Mouse (Mus musculus) gastrocnemius, postnatal 25 days (tissue): Measurements from ENCODE around the gene Wdr35. TPM values are rescaled to one million over a fixed set of nuclear protein-coding genes. Genes with fewer than 3 reads are reported as not detected.

ENCODE experiments used
- DNase-seq: peaks from one replicate; pipeline ENCODE4 v3.0.0; 2022
- total RNA-seq, 2 experiments: library from RNA; stranded (reverse); gene quantifications; 1 replicate in 1 of 2; 2 replicates in 1 of 2; pipeline ENCODE4 v1.2.3; 2021

The Wdr35 gene
- total RNA-seq, 2 experiments from 2014 or later: 9.2 to 9.7 TPM

DNA sequence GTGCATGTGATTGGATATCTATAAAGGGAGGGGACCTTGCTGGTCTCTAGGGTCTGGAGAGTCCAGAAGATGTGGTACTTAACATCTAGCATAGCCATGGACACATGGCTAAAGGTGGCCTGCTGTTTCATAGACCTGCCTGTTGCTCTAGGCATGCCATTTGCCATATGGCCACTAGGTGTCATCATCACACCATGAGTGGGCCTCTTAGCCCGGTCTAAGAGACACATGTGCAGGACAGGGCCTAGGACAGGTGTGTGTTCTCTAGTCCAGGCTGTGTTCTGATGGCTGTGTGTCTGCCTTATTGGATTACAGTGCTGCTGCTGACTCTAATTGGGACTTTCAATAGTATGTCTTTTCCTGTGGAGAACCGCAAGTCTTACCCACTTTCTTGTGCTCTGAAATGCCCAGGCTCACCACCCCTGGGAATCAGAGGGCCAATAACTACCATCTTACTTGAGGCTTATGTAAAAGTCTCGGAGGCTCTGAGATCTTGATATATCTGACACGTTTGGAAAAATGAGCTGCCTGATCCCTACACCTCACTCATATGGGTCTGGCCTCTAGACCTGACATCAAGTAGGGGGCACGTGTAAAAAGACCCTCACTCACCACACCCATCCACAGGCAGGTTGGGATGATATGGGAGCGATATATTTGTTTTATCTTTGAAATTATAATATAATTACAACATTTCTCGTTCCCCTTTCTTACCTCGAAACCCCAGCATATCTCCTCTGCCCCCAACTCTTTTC, 78.6 kb downstream of the Wdr35 start:
- peak; percentile 57 for DNase-seq

DNA sequence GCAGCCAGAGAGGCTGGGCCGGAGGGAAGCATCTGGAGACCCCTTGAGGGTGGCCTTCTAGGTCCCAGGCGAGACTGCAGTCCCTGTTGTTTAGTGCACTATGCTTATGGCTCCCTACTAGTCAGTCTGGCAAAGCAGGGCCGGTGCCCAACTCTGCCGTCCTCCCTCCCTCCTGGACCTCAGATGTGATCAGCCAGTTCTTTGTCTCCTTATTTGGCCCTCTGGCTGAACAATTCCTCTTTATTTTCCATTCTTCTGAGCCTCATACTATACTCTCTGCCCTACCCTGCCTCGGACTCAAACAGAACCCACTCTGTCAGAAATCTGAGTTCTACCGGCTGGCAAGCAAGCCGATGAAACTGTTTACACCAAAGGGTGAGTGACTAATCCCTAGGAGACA, 79.7 kb downstream of the Wdr35 start:
- DNase-seq: no peak

DNA sequence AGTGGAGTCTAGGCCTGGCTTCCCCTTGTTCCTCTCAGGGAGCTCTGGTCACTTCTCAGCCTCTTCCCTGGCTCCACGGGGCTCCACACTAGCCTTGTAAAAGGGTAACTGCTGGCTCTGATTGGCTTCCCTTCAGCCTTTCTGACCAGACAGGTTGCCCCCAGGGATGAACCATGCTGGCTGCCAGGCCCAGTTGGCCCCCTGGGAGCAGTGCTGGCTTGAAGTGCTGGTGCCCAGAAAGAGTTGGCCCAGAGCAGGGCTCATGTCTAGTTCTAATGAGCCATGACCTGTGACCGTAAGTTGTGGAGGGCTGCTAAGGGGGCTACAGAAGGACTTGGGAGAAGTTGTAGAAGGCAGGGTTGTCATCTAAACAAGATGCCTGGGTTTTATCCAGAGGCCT, 80.3 kb downstream of the Wdr35 start:
- DNase-seq: no peak

DNA sequence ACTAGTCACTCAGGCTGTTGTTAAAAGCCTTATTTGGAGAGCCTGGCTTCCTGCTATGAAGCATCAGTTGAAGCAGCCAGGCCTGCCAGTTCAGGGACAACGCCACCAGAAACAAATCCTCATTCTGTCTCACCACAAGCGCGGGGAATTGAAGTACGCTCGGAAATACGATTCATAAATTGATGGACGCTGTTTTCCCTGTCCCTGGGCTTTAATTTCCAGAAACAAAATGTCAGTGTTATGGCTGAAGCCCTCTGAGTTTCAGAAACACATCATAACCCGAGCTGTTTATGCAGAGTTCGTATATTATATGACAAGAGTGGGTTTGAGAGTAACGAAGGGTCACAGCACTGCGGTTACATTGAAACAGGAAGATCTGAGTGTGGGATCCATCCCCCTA, 81.6 kb downstream of the Wdr35 start:
- no peak for DNase-seq

DNA sequence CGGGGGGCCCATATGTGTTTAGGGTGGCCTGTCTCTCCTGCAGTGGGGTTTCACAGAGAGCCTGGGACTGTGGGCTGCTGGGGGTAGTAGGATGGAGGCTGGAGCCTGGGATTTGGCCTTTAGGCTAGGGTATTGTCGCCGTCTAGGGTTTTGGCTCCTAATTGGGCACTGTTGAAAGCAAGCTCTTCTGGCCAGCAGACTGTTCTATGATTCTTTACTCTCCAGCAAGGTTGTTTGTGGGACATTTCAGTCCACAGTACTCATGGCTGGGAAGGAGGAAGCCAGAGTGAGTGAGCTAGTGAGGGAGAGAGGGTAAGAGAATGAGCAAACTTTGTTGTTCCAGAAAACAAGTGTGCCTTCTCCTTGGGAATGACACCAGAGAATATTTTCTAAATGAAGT, 85.8 kb downstream of the Wdr35 start:
- no peak for DNase-seq

DNA sequence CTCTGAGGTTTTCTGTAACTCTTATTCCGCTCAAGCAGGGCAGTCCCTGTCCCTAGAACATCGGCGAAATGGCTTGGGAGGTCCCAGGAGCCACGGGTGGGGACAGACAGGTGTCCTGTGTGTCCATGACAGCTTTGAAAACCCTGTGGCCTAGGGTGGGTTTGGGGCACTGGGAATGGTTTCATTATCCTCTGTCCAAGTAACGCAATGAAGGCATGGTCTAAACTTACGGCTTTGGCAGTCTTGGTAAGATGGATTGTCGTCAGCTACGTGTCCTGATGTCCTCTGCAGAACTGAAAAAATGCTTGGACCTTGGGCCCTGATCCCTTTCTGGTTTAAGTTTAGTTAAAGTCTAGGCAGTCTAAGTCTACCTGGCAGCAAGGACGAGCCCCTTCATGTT, 86.3 kb downstream of the Wdr35 start:
- peak; percentile 12 for DNase-seq

DNA sequence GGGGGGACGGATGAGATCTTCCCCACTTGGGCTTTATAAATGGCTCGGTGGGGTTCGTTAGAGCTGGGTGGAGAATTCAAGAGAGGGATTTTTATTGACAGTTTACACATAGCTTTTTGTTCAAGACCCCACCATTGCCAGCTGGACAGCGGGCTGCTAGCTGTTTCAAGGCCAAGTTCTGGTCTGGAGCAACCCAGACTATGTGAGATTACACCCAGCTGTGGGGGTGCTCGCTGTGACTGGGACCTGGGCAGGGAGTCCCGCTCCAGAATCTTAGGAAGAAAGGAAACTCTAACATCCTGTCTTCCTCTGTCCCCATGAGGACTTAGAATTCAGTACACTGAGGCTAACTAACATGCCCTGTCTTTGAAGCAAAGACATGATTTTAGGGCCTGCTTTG, 89.9 kb downstream of the Wdr35 start:
- DNase-seq: peak; percentile 9

DNA sequence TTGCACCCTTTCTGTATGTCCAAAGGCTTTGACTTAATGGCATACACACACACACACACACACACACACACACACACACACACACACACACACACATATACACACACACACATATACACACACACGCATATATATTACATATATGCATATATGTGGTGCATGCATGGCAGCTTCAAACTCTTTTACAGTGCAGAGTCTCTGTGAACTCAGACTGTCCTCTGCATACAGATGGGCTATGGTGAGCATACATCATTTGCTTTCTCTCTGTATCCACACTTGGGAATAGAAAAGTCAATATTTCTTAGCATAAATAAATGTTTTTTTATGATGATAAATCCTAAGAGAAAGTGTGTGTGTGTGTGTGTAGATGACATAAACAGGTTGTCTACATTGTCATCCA, 97.4 kb downstream of the Wdr35 start:
- DNase-seq: no peak

DNA sequence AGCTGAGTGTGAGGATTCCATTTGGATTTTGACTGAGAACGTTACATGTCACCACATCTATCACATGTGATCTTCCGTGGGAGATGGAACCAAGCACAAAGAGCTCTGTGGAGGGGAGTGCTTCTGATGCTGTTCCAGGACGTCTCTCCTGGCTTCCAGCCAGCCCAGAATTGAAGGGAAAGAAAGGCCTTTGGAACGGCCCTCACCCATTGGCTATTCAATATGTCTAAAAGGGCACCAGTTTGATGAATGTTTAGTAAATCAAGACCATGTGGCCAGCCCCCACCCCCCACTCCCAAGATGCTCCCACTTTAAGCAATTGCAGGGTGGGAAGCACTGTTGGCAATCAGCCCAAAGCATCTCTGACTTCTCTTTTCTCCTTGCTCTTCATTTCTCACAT, 97.8 kb downstream of the Wdr35 start:
- no peak for DNase-seq

DNA sequence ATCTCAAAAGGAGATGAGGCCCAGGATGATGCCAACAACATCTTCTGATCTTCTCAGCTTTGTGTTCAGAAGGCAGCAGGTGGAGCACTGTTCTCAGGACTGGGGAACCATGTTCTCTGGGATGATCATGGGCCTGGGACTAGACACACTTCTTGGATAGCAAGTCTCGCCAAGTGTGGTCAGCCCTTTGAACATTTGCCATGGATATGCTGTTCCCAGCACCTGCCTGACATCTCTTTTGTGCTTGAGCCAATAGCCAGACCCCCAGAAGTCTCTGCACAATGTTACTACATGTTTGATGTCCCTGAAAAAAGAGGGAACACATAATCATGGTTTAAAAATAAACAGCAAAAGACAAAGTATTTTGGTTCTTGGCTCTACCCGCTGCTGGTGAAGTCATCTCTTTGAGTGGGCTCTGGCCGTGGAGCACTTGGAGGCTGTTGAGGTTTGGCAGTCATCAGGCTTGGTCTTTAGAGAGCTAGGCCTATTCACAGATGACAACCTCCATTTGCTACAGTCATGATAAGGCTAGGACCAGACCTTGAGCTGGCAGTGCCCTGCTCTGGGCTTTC, 103.9 kb downstream of the Wdr35 start:
- DNase-seq: no peak

Other genes with a start within 250 kb of the Wdr35 start
- gene Sdc1, start 202.6 kb upstream of the Wdr35 start, total RNA-seq: 1 to 10 TPM; 3.6 to 5.1 TPM
- gene Laptm4a, start 52.2 kb upstream of the Wdr35 start, total RNA-seq: 100 to 1,000 TPM; 222 to 266 TPM
- gene Matn3, start 26.0 kb upstream of the Wdr35 start, total RNA-seq: under 1 TPM in 1 of 2 experiments, not detected in 1; 0.56 TPM
- 10 to 100 TPM; 16.5 to 19.8 TPM for gene Ttc32, start 56.1 kb downstream of the Wdr35 start, total RNA-seq